Mouse (Mus musculus) c-Kit-negative CD71-positive TER-119-positive erythroid progenitor cells, embryonic 14.5 days (primary cell): Measurements from ENCODE around the gene Hoxb1.

Experiments used
- DNase-seq: peaks from one replicate; pipeline ENCODE4 v3.0.0-alpha.2; 2013; ENCODE audit warnings: low read depth, low spot score

Hoxb1 gene

DNA sequence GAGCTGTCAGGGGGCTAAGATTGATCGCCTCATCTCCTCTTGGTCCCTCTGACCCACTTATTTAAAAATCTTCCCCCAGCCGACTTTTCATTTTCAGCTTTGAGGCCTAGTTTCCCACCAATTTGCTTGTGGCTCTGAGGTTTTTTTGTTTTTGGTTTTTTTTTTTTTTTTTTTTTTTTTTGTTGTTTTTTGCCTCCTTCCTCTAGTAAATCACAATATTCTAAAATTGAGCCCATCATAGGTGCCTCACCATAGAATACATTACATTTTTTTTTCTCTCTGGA is 15.3 kb upstream of the Hoxb1 start, which contains the start of gene Hoxb2:
Gene Hoxb2 (plus strand): TSS at position 185 of the 284 bp plus-strand sequence.
- no peak for DNase-seq

DNA sequence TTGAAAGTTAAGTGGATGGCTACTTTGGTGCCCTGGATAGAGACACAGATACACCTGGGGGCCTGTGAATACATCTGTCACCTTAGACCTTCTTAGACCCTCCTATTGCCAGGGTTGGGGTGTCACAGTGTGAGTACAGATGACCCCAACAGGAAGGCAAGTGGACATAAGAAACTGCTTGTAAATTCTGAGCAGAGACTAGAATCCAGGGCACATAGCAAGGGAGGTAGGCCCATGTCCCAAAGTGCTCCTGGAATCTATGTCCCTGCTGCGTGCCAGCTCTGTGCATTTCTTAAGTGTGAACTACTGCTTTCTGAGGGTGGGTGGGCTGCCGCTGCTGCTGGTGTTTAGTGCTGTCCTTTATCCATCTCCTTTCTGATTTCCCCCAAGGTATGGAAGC is 14.8 kb upstream of the Hoxb1 start:
- no peak for DNase-seq

GRCm38 (mm10) chr11:96351312-96351711 is 14.2 kb upstream of the Hoxb1 start:
- DNase-seq: no peak

GRCm38 (mm10) chr11:96351831-96352230 is 13.7 kb upstream of the Hoxb1 start:
- DNase-seq: no peak

GRCm38 (mm10) chr11:96352691-96353521 is 12.6 kb upstream of the Hoxb1 start:
- no peak for DNase-seq

- no peak for DNase-seq
Observed at GRCm38 (mm10) chr11:96353522-96353841, 12.1 kb upstream of the Hoxb1 start.

GRCm38 (mm10) chr11:96353939-96354338 is 11.6 kb upstream of the Hoxb1 start:
- DNase-seq: no peak

- no peak for DNase-seq
Observed at GRCm38 (mm10) chr11:96354376-96354775, 11.2 kb upstream of the Hoxb1 start.

- no peak for DNase-seq
Observed at GRCm38 (mm10) chr11:96354801-96355311, 10.7 kb upstream of the Hoxb1 start.

DNA sequence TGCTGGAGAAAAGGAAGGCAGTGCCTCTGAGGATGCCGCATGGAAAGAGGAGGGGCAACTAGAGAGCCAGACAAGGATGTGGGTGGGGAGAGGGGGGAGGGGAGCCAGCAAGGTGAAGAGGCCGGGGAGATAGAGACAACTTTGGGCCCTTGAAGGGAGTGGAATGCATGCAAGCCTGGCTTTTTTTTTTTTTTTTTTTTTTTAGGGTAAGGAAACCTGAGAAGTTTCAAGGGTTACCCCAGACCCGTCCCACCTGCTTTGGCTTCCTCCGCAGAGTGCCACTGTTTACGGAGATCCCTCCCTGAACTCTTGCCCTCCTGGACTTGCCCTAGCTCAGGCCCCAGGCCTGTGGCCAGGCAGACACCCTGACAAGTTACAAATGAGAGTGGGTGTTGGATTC is 1.7 kb upstream of the Hoxb1 start:
- DNase-seq: no peak

GRCm38 (mm10) chr11:96366092-96367041 is 815 bp downstream of the Hoxb1 start:
- DNase-seq: no peak

DNA sequence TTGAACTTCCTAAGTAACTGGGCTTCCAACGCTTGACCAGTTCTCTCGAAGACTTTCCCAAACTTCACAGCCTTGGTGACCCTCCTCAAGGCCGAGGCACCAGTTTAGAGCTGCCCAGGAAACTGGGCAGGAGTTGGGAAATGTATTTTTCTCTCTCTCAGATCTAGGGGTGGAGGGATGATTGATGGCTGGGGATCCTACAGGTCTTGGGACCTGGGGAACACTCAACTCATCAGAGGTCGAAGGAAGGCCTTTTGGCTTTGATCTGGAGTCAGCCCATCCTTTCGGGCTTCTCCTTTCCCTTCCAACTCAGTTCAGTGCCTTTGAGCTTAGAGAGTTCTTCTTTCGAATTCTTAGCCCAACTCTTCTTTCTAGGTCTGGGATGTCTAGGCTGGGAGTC is 1.6 kb downstream of the Hoxb1 start:
- DNase-seq: no peak

- DNase-seq: no peak
Observed at GRCm38 (mm10) chr11:96368686-96369085, 3.1 kb downstream of the Hoxb1 start.

- no peak for DNase-seq
Observed at GRCm38 (mm10) chr11:96369140-96369539, 3.6 kb downstream of the Hoxb1 start.

DNA sequence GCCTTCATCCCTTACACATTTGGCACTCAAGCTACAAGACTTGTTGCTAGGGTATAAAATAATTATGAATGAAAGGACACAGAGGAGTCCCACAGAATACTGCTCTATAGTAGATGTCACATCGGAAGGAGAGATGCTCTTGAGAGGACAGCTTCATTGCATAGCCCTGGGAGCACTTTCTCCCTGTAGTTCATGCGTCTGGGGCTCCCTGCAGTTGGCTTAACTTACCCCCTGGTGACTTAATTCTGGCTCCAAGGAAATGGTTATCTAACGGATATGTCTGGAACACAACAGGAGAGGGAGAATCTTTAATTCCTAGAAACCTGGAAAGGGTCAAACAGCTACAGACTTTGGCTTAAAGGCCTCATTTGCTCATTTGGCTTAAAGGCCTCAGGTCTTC is 6.2 kb downstream of the Hoxb1 start:
- DNase-seq: no peak

DNA sequence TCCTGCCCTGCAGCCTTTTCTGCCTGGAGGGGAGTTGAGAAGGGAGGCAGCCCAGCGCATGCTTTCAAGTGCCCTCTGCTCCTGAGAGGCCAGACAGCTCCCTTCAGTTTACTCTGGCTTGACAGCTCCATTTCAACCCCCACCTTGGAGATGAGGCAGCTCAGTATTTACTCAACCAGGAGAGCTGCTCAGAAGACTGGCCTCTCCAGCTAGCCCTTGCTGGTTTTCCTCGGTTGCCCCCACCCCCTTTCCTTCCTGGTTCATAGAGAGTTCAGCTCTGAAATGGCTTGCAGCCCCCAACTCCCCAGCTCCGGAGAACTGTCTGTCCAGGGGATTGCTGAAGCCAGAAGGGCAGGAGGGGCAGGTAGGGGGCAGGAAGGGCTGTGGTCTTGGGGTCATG is 7.0 kb downstream of the Hoxb1 start:
- no peak for DNase-seq

GRCm38 (mm10) chr11:96374810-96375209 is 9.3 kb downstream of the Hoxb1 start:
- no peak for DNase-seq

DNA sequence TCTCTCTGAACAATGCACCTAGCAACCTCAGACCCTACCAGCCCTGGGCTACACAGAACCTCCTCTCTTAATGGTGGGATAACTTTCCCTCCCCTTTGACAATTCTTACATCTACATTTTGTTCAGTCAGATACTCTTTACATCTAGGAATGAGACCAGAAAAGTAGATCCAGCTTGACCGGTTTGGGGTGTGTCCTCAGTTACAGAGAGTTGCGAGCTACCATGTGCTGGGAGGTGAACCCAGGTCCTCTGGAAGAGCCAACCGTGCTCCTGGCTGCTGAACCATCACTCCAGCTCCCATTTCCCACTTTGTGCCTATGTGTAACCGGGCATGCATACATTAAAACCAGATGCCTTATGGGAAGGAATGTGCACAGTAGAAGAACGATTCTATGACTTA is 17.8 kb downstream of the Hoxb1 start:
- no peak for DNase-seq

GRCm38 (mm10) chr11:96387635-96388034 is 22.1 kb downstream of the Hoxb1 start:
- DNase-seq: no peak

- no peak for DNase-seq
Observed at GRCm38 (mm10) chr11:96396772-96397626, 31.4 kb downstream of the Hoxb1 start.

DNA sequence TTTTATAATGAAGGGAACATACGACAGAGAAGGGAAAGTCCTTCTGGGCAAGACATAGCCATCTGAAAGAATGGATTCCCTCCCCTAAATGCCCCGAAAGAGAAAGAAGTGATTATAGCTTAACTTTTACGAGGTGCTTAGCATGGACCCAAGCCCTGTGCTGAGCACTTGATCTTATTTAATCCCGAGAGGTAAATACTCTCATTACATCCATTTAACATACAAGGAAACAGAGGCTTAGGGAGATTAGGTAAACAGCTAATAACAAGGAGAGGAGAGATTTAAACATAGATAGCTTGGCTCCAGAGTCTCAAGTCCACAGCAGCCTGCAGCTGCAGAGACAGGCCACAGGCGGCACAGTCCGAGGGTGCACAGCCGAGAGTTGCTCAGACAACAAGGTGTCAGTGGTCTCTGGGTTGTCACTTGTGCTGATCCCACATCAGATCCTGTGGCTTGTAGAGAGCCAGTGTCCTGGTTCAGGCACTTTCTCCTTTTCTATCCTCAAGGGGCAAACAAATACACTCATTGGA is 32.3 kb downstream of the Hoxb1 start:
- no peak for DNase-seq
